Mouse (Mus musculus): ENCODE data around the gene Olfr1224-ps1. TPM values are rescaled to one million over a fixed set of nuclear protein-coding genes. Genes with fewer than 3 reads are reported as not detected.
"Not testable (repeated sequence)": the region's sequence is repeated elsewhere in the genome, so short reads cannot be mapped to it uniquely, and the experiment has no call there.

The Olfr1224-ps1 gene
- polyA plus RNA-seq (2014; fragmentation: Nextera tagmentation; extraction: Ambion mirVana), result not detected in 2 replicates

GRCm38 (mm10) chr2:89163991-89164390 lies at the start of gene Olfr1224-ps1:
Olfr1224-ps1 (minus strand) TSS chr2:89164091.
- H3K9me3 ChIP-seq (ENCODE audit: control insufficient read depth, low read length); H3K27ac ChIP-seq (ENCODE audit: low read depth); ATAC-seq (replicated peaks; ENCODE audit: low FRiP score, low TSS enrichment, low read depth); H3K4me3 ChIP-seq (ENCODE audit: low read depth, low read length); H3K27me3 ChIP-seq (replicated peaks; ENCODE audit: control insufficient read depth, insufficient read depth, low read length); H3K4me2 ChIP-seq (ENCODE audit: low read length); H3K4me1 ChIP-seq (replicated peaks; ENCODE audit: control insufficient read depth, insufficient read depth, low read length); H3K36me3 ChIP-seq (ENCODE audit: control insufficient read depth, insufficient read depth, low read length); H3K9ac ChIP-seq (ENCODE audit: low read length); DNase-seq (ENCODE audit: low spot score): not testable (repeated sequence)
- WGBS, result 94% methylated on average over 8 of the region's 8 CpGs

- H3K4me2 ChIP-seq (ENCODE audit: low read length), result no peak within 1 kb of the TSS
- no peaks in the 10 kb centered on the region for H3K9me3 ChIP-seq (ENCODE audit: control insufficient read depth, low read length)
- no peak within 1 kb of the TSS for H3K27ac ChIP-seq (ENCODE audit: low read depth)
- H3K9ac ChIP-seq (ENCODE audit: low read length), result no peak within 1 kb of the TSS
- no peak for DNase-seq (ENCODE audit: low spot score)
- no peak for ATAC-seq (replicated peaks; ENCODE audit: low FRiP score, low TSS enrichment, low read depth)
- no peaks in the 10 kb centered on the region for H3K27me3 ChIP-seq (replicated peaks; ENCODE audit: control insufficient read depth, insufficient read depth, low read length)
- 68% methylated on average over 2 of the region's 2 CpGs for WGBS
- no peaks in the 10 kb centered on the region for H3K4me1 ChIP-seq (replicated peaks; ENCODE audit: control insufficient read depth, insufficient read depth, low read length)
- H3K36me3 ChIP-seq (ENCODE audit: control insufficient read depth, insufficient read depth, low read length), result no peaks in the 10 kb centered on the region
- no peak within 1 kb of the TSS for H3K4me3 ChIP-seq (ENCODE audit: low read depth, low read length)
Observed at GRCm38 (mm10) chr2:89199948-89200347, 36.1 kb upstream of the Olfr1224-ps1 start, which contains the start of gene Olfr1226. Olfr1226 (minus strand) TSS chr2:89200048.

GRCm38 (mm10) chr2:89196325-89196982 lies 32.6 kb upstream of the Olfr1224-ps1 start:
- Histone ChIP-seq H3K4me2 (ENCODE audit: low read length) (no peak overlapping the region), H3K27me3 (replicated peaks; ENCODE audit: control insufficient read depth, insufficient read depth, low read length) (no peaks in the 10 kb centered on the region), H3K9ac (ENCODE audit: low read length) (no peak overlapping the region), H3K9me3 (ENCODE audit: control insufficient read depth, low read length) (no peaks in the 10 kb centered on the region), H3K27ac (ENCODE audit: low read depth) (no peak overlapping the region), H3K36me3 (ENCODE audit: control insufficient read depth, insufficient read depth, low read length) (no peaks in the 10 kb centered on the region), H3K4me3 (ENCODE audit: low read depth, low read length) (no peak overlapping the region), H3K4me1 (replicated peaks; ENCODE audit: control insufficient read depth, insufficient read depth, low read length) (no peaks in the 10 kb centered on the region)
- DNase-seq (ENCODE audit: low spot score) (no peak), ATAC-seq (replicated peaks; ENCODE audit: low FRiP score, low TSS enrichment, low read depth) (no peak)
- WGBS, result 87% methylated on average over 3 of the region's 3 CpGs

DNA sequence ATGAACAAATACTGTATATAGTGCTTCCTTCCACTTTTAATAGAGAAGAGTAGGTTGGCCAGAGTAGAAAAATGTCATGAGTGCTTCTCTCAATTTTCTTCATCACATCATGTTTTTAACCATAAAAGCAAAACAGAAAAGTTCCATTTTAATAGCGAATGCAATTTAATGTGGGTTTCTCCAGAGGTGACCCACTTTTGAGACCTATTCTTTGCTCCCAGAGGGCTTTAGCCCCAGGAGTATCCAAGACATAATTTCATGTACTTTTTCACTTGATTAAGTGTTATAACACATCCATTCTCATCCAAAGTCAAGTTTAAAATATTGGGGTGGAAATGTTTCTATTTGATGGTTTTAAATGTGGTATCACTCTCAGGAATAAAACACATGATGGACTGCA lies 10.7 kb upstream of the Olfr1224-ps1 start, which contains the start of gene Olfr1225:
TSS of gene Olfr1225 (minus strand) at position 101 of the 400 bp plus-strand sequence.
- Histone ChIP-seq H3K4me2 (ENCODE audit: low read length) (no peak within 1 kb of the TSS), H3K27ac (ENCODE audit: low read depth) (no peak within 1 kb of the TSS), H3K36me3 (ENCODE audit: control insufficient read depth, insufficient read depth, low read length) (no peaks in the 10 kb centered on the region), H3K4me1 (replicated peaks; ENCODE audit: control insufficient read depth, insufficient read depth, low read length) (no peaks in the 10 kb centered on the region), H3K27me3 (replicated peaks; ENCODE audit: control insufficient read depth, insufficient read depth, low read length) (no peaks in the 10 kb centered on the region), H3K9ac (ENCODE audit: low read length) (no peak within 1 kb of the TSS), H3K9me3 (ENCODE audit: control insufficient read depth, low read length) (no peaks in the 10 kb centered on the region), H3K4me3 (ENCODE audit: low read depth, low read length) (no peak within 1 kb of the TSS)
- DNase-seq (ENCODE audit: low spot score) (no peak), ATAC-seq (replicated peaks; ENCODE audit: low FRiP score, low TSS enrichment, low read depth) (no peak)
- 85% methylated on average over 1 of the region's 1 CpGs for WGBS

DNA sequence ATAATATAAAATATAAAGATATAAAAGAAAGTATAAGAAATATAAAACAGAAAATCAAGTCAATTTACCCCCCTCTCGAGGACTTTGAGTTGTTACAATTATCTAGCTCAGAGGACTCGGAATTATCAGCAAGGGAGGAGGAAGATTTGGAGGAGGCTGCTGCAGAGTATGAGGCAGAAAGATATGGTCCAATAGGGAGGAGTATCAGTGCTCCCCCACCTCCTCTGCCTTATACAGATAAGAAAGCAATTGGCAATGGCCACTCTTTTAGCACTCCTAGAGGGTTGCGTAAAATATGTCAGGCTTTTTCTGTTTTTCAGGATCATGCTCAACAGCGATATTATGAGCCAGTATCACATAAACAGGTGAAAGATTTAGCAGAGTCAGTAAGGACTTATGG lies 820 bp upstream of the Olfr1224-ps1 start:
- H3K4me2 ChIP-seq (ENCODE audit: low read length); H3K36me3 ChIP-seq (ENCODE audit: control insufficient read depth, insufficient read depth, low read length); ATAC-seq (replicated peaks; ENCODE audit: low FRiP score, low TSS enrichment, low read depth); H3K27me3 ChIP-seq (replicated peaks; ENCODE audit: control insufficient read depth, insufficient read depth, low read length); DNase-seq (ENCODE audit: low spot score); H3K4me1 ChIP-seq (replicated peaks; ENCODE audit: control insufficient read depth, insufficient read depth, low read length); H3K4me3 ChIP-seq (ENCODE audit: low read depth, low read length); H3K9ac ChIP-seq (ENCODE audit: low read length); H3K27ac ChIP-seq (ENCODE audit: low read depth); H3K9me3 ChIP-seq (ENCODE audit: control insufficient read depth, low read length): not testable (repeated sequence)
- 96% methylated on average over 4 of the region's 4 CpGs for WGBS

- Histone ChIP-seq H3K4me3 (ENCODE audit: low read depth, low read length) (no peak within 1 kb of the TSS), H3K36me3 (ENCODE audit: control insufficient read depth, insufficient read depth, low read length) (no peaks in the 10 kb centered on the region), H3K4me2 (ENCODE audit: low read length) (no peak within 1 kb of the TSS), H3K9ac (ENCODE audit: low read length) (no peak within 1 kb of the TSS), H3K27me3 (replicated peaks; ENCODE audit: control insufficient read depth, insufficient read depth, low read length) (no peaks in the 10 kb centered on the region), H3K9me3 (ENCODE audit: control insufficient read depth, low read length) (no peaks in the 10 kb centered on the region), H3K4me1 (replicated peaks; ENCODE audit: control insufficient read depth, insufficient read depth, low read length) (no peaks in the 10 kb centered on the region), H3K27ac (ENCODE audit: low read depth) (no peak within 1 kb of the TSS)
- 77% methylated on average over 1 of the region's 1 CpGs for WGBS
- DNase-seq (ENCODE audit: low spot score) (no peak), ATAC-seq (replicated peaks; ENCODE audit: low FRiP score, low TSS enrichment, low read depth) (no peak)
Observed at GRCm38 (mm10) chr2:89151460-89151859, 12.4 kb downstream of the Olfr1224-ps1 start, which contains the start of gene Olfr1223. Olfr1223 (minus strand) TSS chr2:89151560.

GRCm38 (mm10) chr2:89132954-89133353 lies 30.9 kb downstream of the Olfr1224-ps1 start, which contains the start of gene Olfr1222:
Olfr1222 (minus strand) TSS chr2:89133054.
- H3K9me3 ChIP-seq (ENCODE audit: control insufficient read depth, low read length), result no peaks in the 10 kb centered on the region
- no peak within 1 kb of the TSS for H3K9ac ChIP-seq (ENCODE audit: low read length)
- no peaks in the 10 kb centered on the region for H3K27me3 ChIP-seq (replicated peaks; ENCODE audit: control insufficient read depth, insufficient read depth, low read length)
- 57% methylated on average over 3 of the region's 3 CpGs for WGBS
- no peak within 1 kb of the TSS for H3K27ac ChIP-seq (ENCODE audit: low read depth)
- no peak within 1 kb of the TSS for H3K4me2 ChIP-seq (ENCODE audit: low read length)
- no peak within 1 kb of the TSS for H3K4me3 ChIP-seq (ENCODE audit: low read depth, low read length)
- ATAC-seq (replicated peaks; ENCODE audit: low FRiP score, low TSS enrichment, low read depth) (no peak), DNase-seq (ENCODE audit: low spot score) (no peak)
- H3K4me1 ChIP-seq (replicated peaks; ENCODE audit: control insufficient read depth, insufficient read depth, low read length), result no peaks in the 10 kb centered on the region
- H3K36me3 ChIP-seq (ENCODE audit: control insufficient read depth, insufficient read depth, low read length), result no peaks in the 10 kb centered on the region

GRCm38 (mm10) chr2:89117183-89117582 lies 46.7 kb downstream of the Olfr1224-ps1 start, which contains the start of gene Olfr1221:
Olfr1221 (minus strand) TSS chr2:89117283.
- Histone ChIP-seq H3K9me3 (ENCODE audit: control insufficient read depth, low read length) (no peaks in the 10 kb centered on the region), H3K4me1 (replicated peaks; ENCODE audit: control insufficient read depth, insufficient read depth, low read length) (no peaks in the 10 kb centered on the region), H3K36me3 (ENCODE audit: control insufficient read depth, insufficient read depth, low read length) (no peaks in the 10 kb centered on the region), H3K4me2 (ENCODE audit: low read length) (no peak within 1 kb of the TSS), H3K4me3 (ENCODE audit: low read depth, low read length) (no peak within 1 kb of the TSS), H3K9ac (ENCODE audit: low read length) (no peak within 1 kb of the TSS), H3K27ac (ENCODE audit: low read depth) (no peak within 1 kb of the TSS), H3K27me3 (replicated peaks; ENCODE audit: control insufficient read depth, insufficient read depth, low read length) (no peaks in the 10 kb centered on the region)
- DNase-seq (ENCODE audit: low spot score), result no peak
- WGBS, result 72% methylated on average over 2 of the region's 2 CpGs
- ATAC-seq (replicated peaks; ENCODE audit: low FRiP score, low TSS enrichment, low read depth), result no peak

DNA sequence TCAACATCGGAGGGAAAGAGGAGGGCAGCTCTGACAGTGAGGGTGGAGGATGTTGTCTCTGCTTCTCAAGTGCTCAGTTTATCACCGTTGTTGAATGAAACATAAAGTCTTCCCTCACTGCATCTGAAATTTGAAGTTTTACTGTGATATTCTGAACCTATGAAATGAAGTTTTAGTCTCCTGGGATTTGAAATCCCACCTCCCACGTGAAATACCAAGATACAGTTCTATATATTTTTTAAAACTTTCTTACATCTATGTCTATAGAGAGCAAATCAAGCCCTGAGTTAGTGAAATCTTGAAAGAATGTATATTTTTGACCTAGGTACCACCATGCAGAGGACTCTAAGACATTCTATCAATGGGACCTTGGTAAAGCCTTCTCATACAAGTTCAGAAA lies 57.2 kb downstream of the Olfr1224-ps1 start, which contains the start of gene Olfr1220:
TSS of gene Olfr1220 (minus strand) at position 101 of the 400 bp plus-strand sequence.
- no peak within 1 kb of the TSS for H3K4me2 ChIP-seq (ENCODE audit: low read length)
- H3K9ac ChIP-seq (ENCODE audit: low read length), result no peak within 1 kb of the TSS
- no peak for DNase-seq (ENCODE audit: low spot score)
- no peak within 1 kb of the TSS for H3K27ac ChIP-seq (ENCODE audit: low read depth)
- WGBS, result 68% methylated on average over 3 of the region's 3 CpGs
- no peak within 1 kb of the TSS for H3K4me3 ChIP-seq (ENCODE audit: low read depth, low read length)
- H3K27me3 ChIP-seq (replicated peaks; ENCODE audit: control insufficient read depth, insufficient read depth, low read length), result no peaks in the 10 kb centered on the region
- no peaks in the 10 kb centered on the region for H3K36me3 ChIP-seq (ENCODE audit: control insufficient read depth, insufficient read depth, low read length)
- H3K9me3 ChIP-seq (ENCODE audit: control insufficient read depth, low read length), result no peaks in the 10 kb centered on the region
- H3K4me1 ChIP-seq (replicated peaks; ENCODE audit: control insufficient read depth, insufficient read depth, low read length), result no peaks in the 10 kb centered on the region
- ATAC-seq (replicated peaks; ENCODE audit: low FRiP score, low TSS enrichment, low read depth), result no peak
